Mouse (Mus musculus) olfactory bulb, adult 2 months (tissue): ENCODE measurements around the gene Slc2a8.

ENCODE experiments used
- CTCF ChIP-seq: fragments of 200-500 bp; IDR thresholded peaks from 2 replicates; pipeline ENCODE4 v1.5.1; 2012; ENCODE audit warnings: low read depth, mild to moderate bottlenecking, low read length, moderate library complexity; ENCODE audit not compliant: insufficient read depth
- POLR2A ChIP-seq: fragments of 200-500 bp; IDR thresholded peaks from 2 replicates; pipeline ENCODE4 v1.6.1; 2012; ENCODE audit warnings: mild to moderate bottlenecking, low read depth, low read length, moderate library complexity; ENCODE audit not compliant: insufficient read depth

- TF ChIP-seq CTCF (no peak), POLR2A (no peak)
Measured at GRCm38 (mm10) chr2:32927624-32928234, 54.2 kb downstream of the Slc2a8 start.
